Mouse (Mus musculus) liver, adult 2 months (tissue): Measurements from ENCODE around the gene Kcnk10.

Source experiments
- CTCF ChIP-seq: fragments of 200-500 bp; IDR thresholded peaks from 2 replicates; pipeline ENCODE4 v1.5.1; 2011; ENCODE audit warnings: low read depth, low read length, control low read depth
- POLR2A ChIP-seq: fragments of 200-500 bp; IDR thresholded peaks from 2 replicates; pipeline ENCODE4 v1.6.1; 2011; ENCODE audit warnings: low read length, control low read depth; ENCODE audit not compliant: insufficient read depth; ENCODE audit errors: extremely low read depth

DNA sequence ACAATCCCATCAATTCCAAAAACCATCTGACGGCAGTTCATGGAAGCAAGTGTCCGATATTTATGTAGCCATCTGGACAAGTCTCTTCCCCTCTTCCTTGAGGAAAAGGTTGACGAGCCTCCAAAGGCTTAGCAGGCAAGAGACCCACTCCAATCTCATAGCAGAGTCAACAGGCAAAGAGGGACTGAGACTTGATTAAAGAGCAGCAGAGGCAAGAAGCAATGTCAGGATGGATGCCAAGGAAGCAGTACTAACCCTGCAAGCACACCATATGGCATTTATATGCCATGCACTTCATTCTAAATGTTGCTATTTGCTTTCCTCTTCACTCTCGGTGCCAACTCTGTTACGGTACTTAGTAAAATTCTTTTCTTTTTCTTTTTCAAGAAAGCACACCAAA is 119.6 kb downstream of the Kcnk10 start:
- TF ChIP-seq CTCF (no peak), POLR2A (no peak)
